Mouse (Mus musculus) neural tube, embryonic 15.5 days (tissue): ENCODE results near the gene Kirrel3. TPM values are rescaled to one million over a fixed set of nuclear protein-coding genes. Genes with fewer than 3 reads are reported as not detected.

ENCODE experiments used
- ATAC-seq: fragments of 200-750 bp; cut with Nextera tagmentation; 2 replicates; pipeline ENCODE4 v1.8.0; 2017; ENCODE audit warnings: mild to moderate bottlenecking, moderate TSS enrichment, moderate library complexity; ENCODE audit not compliant: low FRiP score
- H3K27ac ChIP-seq: fragments of 300-500 bp; sonication (generic); replicated peaks from 2 replicates; pipeline ENCODE4 v1.5.1; 2015; ENCODE audit warnings: mild to moderate bottlenecking, inconsistent platforms
- H3K27me3 ChIP-seq: fragments of 300-500 bp; sonication (generic); replicated peaks from 2 replicates; pipeline ENCODE4 v1.6.1; 2015; ENCODE audit warnings: inconsistent platforms
- H3K36me3 ChIP-seq: fragments of 300-500 bp; sonication (generic); 2 replicates; pipeline ENCODE4 v1.6.1; 2015; ENCODE audit warnings: inconsistent platforms
- H3K4me1 ChIP-seq: fragments of 300-500 bp; sonication (generic); 2 replicates; pipeline ENCODE4 v1.6.1; 2015; ENCODE audit warnings: inconsistent platforms
- H3K4me2 ChIP-seq: fragments of 300-500 bp; sonication (generic); 2 replicates; pipeline ENCODE4 v1.6.1; 2015; ENCODE audit warnings: inconsistent platforms, mild to moderate bottlenecking, moderate library complexity
- H3K4me3 ChIP-seq: fragments of 300-500 bp; sonication (generic); replicated peaks from 2 replicates; pipeline ENCODE4 v1.5.1; 2015; ENCODE audit warnings: mild to moderate bottlenecking, inconsistent platforms
- H3K9ac ChIP-seq: fragments of 300-500 bp; sonication (generic); replicated peaks from 2 replicates; pipeline ENCODE4 v1.6.1; 2015; ENCODE audit warnings: mild to moderate bottlenecking, inconsistent platforms
- H3K9me3 ChIP-seq: fragments of 300-500 bp; sonication (generic); replicated peaks from 2 replicates; pipeline ENCODE4 v1.6.1; 2016; ENCODE audit warnings: inconsistent platforms
- WGBS: fragments of 180-500 bp; shearing (Covaris S2); methylation state at CpG from one replicate; pipeline ENCODE4 v1.1.7; 2015; ENCODE audit warnings: mixed read lengths; 5-methylcytosine and 5-hydroxymethylcytosine counted together
- polyA plus RNA-seq: library from polyadenylated mRNA; unstranded; fragments of >200 nt; fragmentation: Nextera tagmentation; extraction: Ambion mirVana; gene quantifications from 2 replicates; pipeline ENCODE4 v1.2.1, GENCODE M21; 2015

Gene Kirrel3
- polyA plus RNA-seq, 1 experiment from 2014 or later: 43.7 TPM

- peak; percentile 62 for ATAC-seq
- Histone ChIP-seq H3K4me2 (no peak overlapping the region), H3K4me3 (no peak overlapping the region), H3K36me3 (no peaks in the 10 kb centered on the region), H3K27ac (no peak overlapping the region; the same call in 1 of the 2 replicates), H3K27me3 (no peaks in the 10 kb centered on the region), H3K9me3 (0 out of 2 replicates have a peak, but pooled peaks cover 3% of the 10 kb centered on the region), H3K9ac (no peak overlapping the region), H3K4me1 (peaks cover 32% of the 10 kb centered on the region)
- 52% methylated on average over 12 of the region's 12 CpGs for WGBS
Observed at GRCm38 (mm10) chr9:34703547-34704300, 218.0 kb downstream of the Kirrel3 start.

GRCm38 (mm10) chr9:34704357-34704756, 218.7 kb downstream of the Kirrel3 start:
- Histone ChIP-seq H3K4me2 (no peak overlapping the region), H3K4me1 (peaks cover 32% of the 10 kb centered on the region), H3K4me3 (no peak overlapping the region), H3K27ac (no peak overlapping the region; the same call in 1 of the 2 replicates), H3K27me3 (no peaks in the 10 kb centered on the region), H3K9ac (no peak overlapping the region), H3K36me3 (no peaks in the 10 kb centered on the region), H3K9me3 (0 out of 2 replicates have a peak, but pooled peaks cover 3% of the 10 kb centered on the region)
- WGBS: 56% methylated on average over 2 of the region's 2 CpGs
- ATAC-seq: no peak

- WGBS: 37% methylated on average over 4 of the region's 4 CpGs
- Histone ChIP-seq H3K27ac (0 out of 2 replicates have a peak overlapping the region, but pooled peaks have one; percentile 18), H3K9me3 (0 out of 2 replicates have a peak, but pooled peaks cover 3% of the 10 kb centered on the region), H3K9ac (no peak overlapping the region), H3K4me1 (peaks cover 33% of the 10 kb centered on the region), H3K4me2 (no peak overlapping the region), H3K4me3 (no peak overlapping the region), H3K36me3 (no peaks in the 10 kb centered on the region), H3K27me3 (no peaks in the 10 kb centered on the region)
- ATAC-seq: no peak
Observed at GRCm38 (mm10) chr9:34706350-34706873, 220.7 kb downstream of the Kirrel3 start.

GRCm38 (mm10) chr9:34708691-34709090, 223.0 kb downstream of the Kirrel3 start:
- Histone ChIP-seq H3K27ac (no peak overlapping the region), H3K36me3 (no peaks in the 10 kb centered on the region), H3K4me3 (no peak overlapping the region), H3K4me1 (peaks cover 40% of the 10 kb centered on the region), H3K27me3 (no peaks in the 10 kb centered on the region), H3K9ac (no peak overlapping the region), H3K9me3 (0 out of 2 replicates have a peak, but pooled peaks cover 3% of the 10 kb centered on the region), H3K4me2 (no peak overlapping the region)
- WGBS: 85% methylated on average over 6 of the region's 6 CpGs
- no peak for ATAC-seq

GRCm38 (mm10) chr9:34711996-34712395, 226.3 kb downstream of the Kirrel3 start:
- 8% methylated on average over 1 of the region's 1 CpGs for WGBS
- Histone ChIP-seq H3K4me1 (peaks cover 29% of the 10 kb centered on the region), H3K4me3 (no peak overlapping the region), H3K9ac (no peak overlapping the region), H3K27ac (no peak overlapping the region), H3K9me3 (0 out of 2 replicates have a peak, but pooled peaks cover 3% of the 10 kb centered on the region), H3K27me3 (no peaks in the 10 kb centered on the region), H3K4me2 (no peak overlapping the region), H3K36me3 (no peaks in the 10 kb centered on the region)
- no peak for ATAC-seq

- 46% methylated on average over 4 of the region's 4 CpGs for WGBS
- Histone ChIP-seq H3K4me2 (no peak overlapping the region), H3K36me3 (no peaks in the 10 kb centered on the region), H3K4me3 (no peak overlapping the region), H3K9ac (no peak overlapping the region), H3K27me3 (no peaks in the 10 kb centered on the region), H3K27ac (no peak overlapping the region), H3K4me1 (peaks cover 29% of the 10 kb centered on the region), H3K9me3 (no peaks in the 10 kb centered on the region)
- ATAC-seq: no peak
Observed at GRCm38 (mm10) chr9:34712996-34713395, 227.3 kb downstream of the Kirrel3 start.

GRCm38 (mm10) chr9:34713462-34713926, 227.8 kb downstream of the Kirrel3 start:
- Histone ChIP-seq H3K4me1 (peaks cover 29% of the 10 kb centered on the region), H3K4me2 (no peak overlapping the region), H3K27me3 (no peaks in the 10 kb centered on the region), H3K4me3 (no peak overlapping the region), H3K9me3 (no peaks in the 10 kb centered on the region), H3K36me3 (no peaks in the 10 kb centered on the region), H3K27ac (no peak overlapping the region), H3K9ac (no peak overlapping the region)
- WGBS: 85% methylated on average over 4 of the region's 4 CpGs
- ATAC-seq: no peak

- H3K4me3 ChIP-seq: no peak overlapping the region
- H3K9ac ChIP-seq: no peak overlapping the region
- no peaks in the 10 kb centered on the region; the same call in 1 of the 2 replicates for H3K27me3 ChIP-seq
- no peak for ATAC-seq
- 41% methylated on average over 3 of the region's 3 CpGs for WGBS
- no peak overlapping the region for H3K27ac ChIP-seq
- H3K9me3 ChIP-seq: no peaks in the 10 kb centered on the region
- peaks cover 29% of the 10 kb centered on the region for H3K4me1 ChIP-seq
- H3K36me3 ChIP-seq: no peaks in the 10 kb centered on the region
- H3K4me2 ChIP-seq: no peak overlapping the region
Observed at GRCm38 (mm10) chr9:34714996-34715619, 229.4 kb downstream of the Kirrel3 start.

GRCm38 (mm10) chr9:34716476-34716875, 230.8 kb downstream of the Kirrel3 start:
- Histone ChIP-seq H3K9ac (no peak overlapping the region), H3K27ac (no peak overlapping the region), H3K4me1 (peaks cover 35% of the 10 kb centered on the region), H3K9me3 (no peaks in the 10 kb centered on the region), H3K4me2 (no peak overlapping the region), H3K27me3 (no peaks in the 10 kb centered on the region; the same call in 1 of the 2 replicates), H3K4me3 (no peak overlapping the region), H3K36me3 (no peaks in the 10 kb centered on the region)
- ATAC-seq: no peak
- 88% methylated on average over 2 of the region's 2 CpGs for WGBS

GRCm38 (mm10) chr9:34721478-34722197, 235.9 kb downstream of the Kirrel3 start:
- H3K4me3 ChIP-seq: no peak overlapping the region
- H3K4me1 ChIP-seq: peaks cover 21% of the 10 kb centered on the region
- no peak overlapping the region for H3K4me2 ChIP-seq
- WGBS: 19% methylated on average over 6 of the region's 6 CpGs
- no peak overlapping the region; the same call in 1 of the 2 replicates for H3K27ac ChIP-seq
- no peak; the same call in 1 of the 2 replicates for ATAC-seq
- no peaks in the 10 kb centered on the region; the same call in 1 of the 2 replicates for H3K27me3 ChIP-seq
- no peak overlapping the region for H3K9ac ChIP-seq
- no peaks in the 10 kb centered on the region for H3K9me3 ChIP-seq
- no peaks in the 10 kb centered on the region for H3K36me3 ChIP-seq

- Histone ChIP-seq H3K27me3 (no peaks in the 10 kb centered on the region; the same call in 1 of the 2 replicates), H3K9ac (no peak overlapping the region), H3K36me3 (no peaks in the 10 kb centered on the region), H3K4me3 (no peak overlapping the region), H3K27ac (no peak overlapping the region), H3K4me2 (no peak overlapping the region), H3K9me3 (no peaks in the 10 kb centered on the region), H3K4me1 (peaks cover 21% of the 10 kb centered on the region)
- peak; percentile 31; the same call in 1 of the 2 replicates for ATAC-seq
- WGBS: 10% methylated on average over 5 of the region's 5 CpGs
Observed at GRCm38 (mm10) chr9:34722198-34722550, 236.5 kb downstream of the Kirrel3 start.
